Mouse (Mus musculus) heart, embryonic 11.5 days (tissue): Measurements from ENCODE around the gene Skap1. TPM values are rescaled to one million over a fixed set of nuclear protein-coding genes. Genes with fewer than 3 reads are reported as not detected.

ENCODE experiments used
- ATAC-seq: fragments of 200-750 bp; cut with Nextera tagmentation; replicated peaks from 2 replicates; pipeline ENCODE4 v1.8.0; 2017; ENCODE audit warnings: moderate library complexity; ENCODE audit not compliant: insufficient number of reproducible peaks, low FRiP score, low TSS enrichment
- H3K27ac ChIP-seq: fragments of 300-500 bp; sonication (generic); 2 replicates; pipeline ENCODE4 v1.5.1; 2014; ENCODE audit warnings: mild to moderate bottlenecking, low read depth, low read length
- H3K27me3 ChIP-seq: fragments of 300-500 bp; sonication (generic); 2 replicates; pipeline ENCODE4 v1.6.1; 2014; ENCODE audit warnings: mild to moderate bottlenecking, low read length, mixed read lengths; ENCODE audit not compliant: control insufficient read depth, insufficient read depth
- H3K36me3 ChIP-seq: fragments of 300-500 bp; sonication (generic); 2 replicates; pipeline ENCODE4 v1.6.1; 2014; ENCODE audit warnings: mild to moderate bottlenecking, low read length, moderate library complexity, mixed read lengths; ENCODE audit not compliant: control insufficient read depth, insufficient read depth
- H3K4me1 ChIP-seq: fragments of 300-500 bp; sonication (generic); 2 replicates; pipeline ENCODE4 v1.6.1; 2014; ENCODE audit warnings: low read length; ENCODE audit not compliant: control insufficient read depth, insufficient read depth
- H3K4me2 ChIP-seq: fragments of 300-500 bp; sonication (generic); 2 replicates; pipeline ENCODE4 v1.6.1; 2014; ENCODE audit warnings: mild to moderate bottlenecking, moderate library complexity
- H3K4me3 ChIP-seq: fragments of 300-500 bp; sonication (generic); 2 replicates; pipeline ENCODE4 v1.5.1; 2014; ENCODE audit warnings: low read depth, low read length
- H3K9ac ChIP-seq: fragments of 300-500 bp; sonication (generic); 2 replicates; pipeline ENCODE4 v1.6.1; 2014; ENCODE audit warnings: mild to moderate bottlenecking, low read depth, low read length, moderate library complexity
- H3K9me3 ChIP-seq: fragments of 300-500 bp; sonication (generic); replicated peaks from 2 replicates; pipeline ENCODE4 v1.6.1; 2016; ENCODE audit warnings: low read length; ENCODE audit not compliant: control insufficient read depth
- WGBS: fragments of 180-500 bp; shearing (Covaris S2); extraction: QIAGEN DNeasy Blood & Tissue Kit; methylation state at CpG from one replicate; pipeline ENCODE4 v1.1.7; 2014; ENCODE audit not compliant: insufficient replicate concordance; 5-methylcytosine and 5-hydroxymethylcytosine counted together
- polyA plus RNA-seq: library from polyadenylated mRNA; unstranded; fragments of >200 nt; fragmentation: Nextera tagmentation; extraction: Ambion mirVana; gene quantifications from 2 replicates; pipeline ENCODE4 v1.2.1, GENCODE M21; 2014

Gene Skap1
- polyA plus RNA-seq, 1 experiment from 2014 or later = 0.46 TPM

DNA sequence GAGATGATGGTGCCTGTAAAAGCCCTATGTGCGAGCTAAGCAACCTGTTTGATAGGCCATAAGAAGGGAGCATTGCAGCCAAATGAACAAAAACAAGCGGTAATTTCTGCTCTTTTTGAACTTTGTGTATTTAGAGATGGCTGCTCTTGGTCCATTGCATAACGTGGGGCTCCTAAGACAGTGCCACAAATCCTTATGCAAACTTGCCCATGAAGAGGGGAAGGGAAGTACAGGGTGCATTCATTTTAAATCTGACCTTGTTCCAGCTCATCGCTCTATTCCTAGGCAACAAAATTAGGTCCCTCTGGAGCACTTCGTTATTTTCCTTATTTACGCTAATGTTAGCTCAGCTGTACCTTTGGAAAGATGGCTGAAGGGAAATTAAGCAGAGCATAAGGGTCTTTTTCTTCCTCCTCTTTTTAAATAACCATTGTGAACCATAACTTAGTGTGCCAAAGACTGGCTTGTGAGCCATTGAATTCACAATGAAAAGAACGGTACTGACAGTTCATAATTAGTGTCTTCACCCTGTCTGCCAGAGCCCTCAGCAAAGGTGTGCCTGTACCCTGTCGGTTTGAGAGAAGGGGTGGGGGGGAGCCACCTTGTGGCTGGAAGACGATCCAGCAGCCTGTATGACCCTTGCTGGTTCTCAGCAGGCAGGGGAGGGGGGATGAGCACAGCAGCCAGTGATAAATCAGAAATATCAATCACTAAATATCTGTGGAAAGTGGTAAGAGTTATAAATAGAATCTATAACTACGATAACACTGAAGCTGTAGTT lies 117.4 kb downstream of the Skap1 start:
- Histone ChIP-seq H3K36me3 (no peaks in the 10 kb centered on the region), H3K9me3 (no peaks in the 10 kb centered on the region), H3K4me2 (no peak overlapping the region), H3K4me1 (no peaks in the 10 kb centered on the region), H3K9ac (no peak overlapping the region), H3K27me3 (peaks cover 11% of the 10 kb centered on the region; the same call in 1 of the 2 replicates), H3K4me3 (no peak overlapping the region), H3K27ac (no peak overlapping the region)
- ATAC-seq = no peak
- WGBS = 46% methylated on average over 10 of the region's 10 CpGs

DNA sequence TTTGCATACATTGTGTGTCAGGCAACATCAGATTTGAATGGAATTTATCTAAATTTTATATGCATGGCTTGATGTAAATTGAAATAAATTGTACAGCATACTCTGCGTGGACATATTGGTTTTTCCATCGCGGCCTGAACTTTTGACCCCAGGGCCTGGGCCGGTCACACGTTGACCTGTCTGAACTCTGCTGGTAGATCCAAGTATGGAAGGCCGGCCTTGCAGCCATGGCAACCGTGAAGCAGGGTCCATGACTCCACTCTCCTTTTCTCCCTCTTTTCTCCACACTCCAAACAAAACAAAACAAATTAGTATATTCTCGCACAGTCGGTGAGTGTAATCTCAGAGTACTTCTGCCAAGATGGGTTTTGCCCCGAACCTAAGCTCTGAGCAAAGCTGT lies 118.2 kb downstream of the Skap1 start:
- Histone ChIP-seq H3K4me3 (no peak overlapping the region), H3K9ac (no peak overlapping the region), H3K36me3 (no peaks in the 10 kb centered on the region), H3K27me3 (peaks cover 11% of the 10 kb centered on the region; the same call in 1 of the 2 replicates), H3K9me3 (no peaks in the 10 kb centered on the region), H3K4me1 (no peaks in the 10 kb centered on the region), H3K27ac (no peak overlapping the region), H3K4me2 (no peak overlapping the region)
- 50% methylated on average over 10 of the region's 10 CpGs for WGBS
- no peak for ATAC-seq

DNA sequence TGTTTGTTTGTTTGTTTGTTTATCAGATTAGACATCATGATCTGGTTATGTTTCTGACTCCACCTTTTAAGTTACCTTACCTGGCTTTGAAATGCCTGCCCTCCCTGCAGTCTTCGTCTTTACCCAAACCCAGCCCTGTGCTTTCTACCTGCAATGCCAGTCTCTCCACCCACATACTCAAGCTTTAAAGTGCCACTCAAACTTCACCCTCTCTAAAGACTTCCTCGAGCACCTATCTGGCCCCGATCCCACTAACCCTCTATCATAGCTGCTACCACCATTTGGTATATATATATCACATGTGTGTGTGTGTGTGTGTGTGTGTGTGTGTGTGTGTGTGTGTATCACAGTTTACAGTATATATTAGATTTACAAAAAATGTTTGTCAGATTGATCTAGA lies 125.4 kb downstream of the Skap1 start:
- 75% methylated on average over 3 of the region's 3 CpGs for WGBS
- ATAC-seq = no peak

DNA sequence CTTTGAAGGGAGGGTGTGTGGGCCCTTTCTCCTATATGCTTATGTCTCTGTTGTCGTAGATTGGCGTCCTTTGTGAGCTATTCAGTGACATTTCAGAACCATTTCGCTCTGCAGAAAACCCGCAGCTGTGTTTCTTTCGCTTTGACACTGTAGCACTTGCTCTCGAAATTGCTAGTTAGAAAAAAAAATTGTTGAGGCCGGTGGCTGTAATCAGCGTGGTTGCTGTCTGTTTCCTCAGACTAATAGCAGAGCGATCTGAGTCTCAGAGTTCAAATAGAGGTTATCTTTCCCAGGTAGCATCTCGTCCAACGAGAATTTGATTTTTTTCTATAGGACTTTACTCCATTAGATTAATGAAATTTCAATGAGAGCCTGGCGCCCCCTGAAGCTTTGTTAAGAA lies 131.5 kb downstream of the Skap1 start:
- ATAC-seq = no peak
- Histone ChIP-seq H3K36me3 (no peaks in the 10 kb centered on the region), H3K27ac (no peak overlapping the region), H3K27me3 (peaks cover 4% of the 10 kb centered on the region; the same call in 1 of the 2 replicates), H3K4me3 (no peak overlapping the region), H3K9ac (no peak overlapping the region), H3K9me3 (no peaks in the 10 kb centered on the region), H3K4me2 (peak overlapping the region; percentile 38), H3K4me1 (no peaks in the 10 kb centered on the region)
- WGBS = 32% methylated on average over 12 of the region's 12 CpGs

More for the DNA sequence above, 125.4 kb downstream of the Skap1 start:
- Histone ChIP-seq H3K4me2 (no peak overlapping the region), H3K4me1 (no peaks in the 10 kb centered on the region), H3K36me3 (no peaks in the 10 kb centered on the region), H3K4me3 (no peak overlapping the region), H3K9me3 (no peaks in the 10 kb centered on the region), H3K9ac (no peak overlapping the region), H3K27ac (no peak overlapping the region), H3K27me3 (no peaks in the 10 kb centered on the region)

DNA sequence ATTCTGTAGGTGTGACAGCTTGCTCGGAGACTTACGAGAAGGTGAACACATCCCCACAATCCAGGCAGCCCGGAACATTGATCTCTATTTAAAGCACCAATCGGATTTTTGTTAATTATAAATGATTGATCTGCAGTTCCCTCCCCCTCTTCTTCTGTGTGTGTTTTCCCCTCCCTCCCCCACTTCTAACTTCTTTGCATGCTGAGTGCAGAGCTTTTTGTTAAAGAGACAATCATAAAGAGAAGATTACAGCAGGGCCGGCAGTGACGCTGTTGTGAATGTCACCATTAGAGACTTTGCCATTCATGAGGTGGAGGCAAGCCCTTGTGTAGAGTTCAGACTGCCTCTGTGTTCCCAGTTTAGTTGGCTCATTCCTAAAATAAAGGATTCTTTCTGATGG lies 131.9 kb downstream of the Skap1 start:
- Histone ChIP-seq H3K4me1 (no peaks in the 10 kb centered on the region), H3K27me3 (peaks cover 4% of the 10 kb centered on the region; the same call in 1 of the 2 replicates), H3K36me3 (no peaks in the 10 kb centered on the region), H3K9me3 (no peaks in the 10 kb centered on the region), H3K4me2 (peak overlapping the region; percentile 38), H3K4me3 (no peak overlapping the region), H3K27ac (no peak overlapping the region), H3K9ac (no peak overlapping the region)
- 28% methylated on average over 6 of the region's 6 CpGs for WGBS
- ATAC-seq = no peak

DNA sequence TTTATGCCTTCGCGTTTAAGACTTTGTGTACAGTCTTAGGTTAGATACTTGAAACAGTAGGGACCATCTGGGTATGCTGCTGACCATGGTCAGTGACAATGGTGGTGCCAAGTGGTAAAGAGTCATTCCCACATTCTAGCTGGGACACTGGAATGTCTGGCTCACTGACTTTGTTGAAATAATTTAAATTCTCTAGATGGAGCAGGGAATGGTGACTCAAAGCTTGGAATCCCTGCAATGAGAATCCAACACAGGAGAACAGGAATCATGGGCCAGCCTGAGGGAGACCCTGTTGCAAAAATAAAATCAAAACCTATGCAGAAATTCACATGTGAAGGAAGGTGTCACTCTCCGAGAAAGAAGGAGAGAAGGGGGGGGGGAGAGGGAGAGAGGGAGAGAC lies 138.4 kb downstream of the Skap1 start:
- H3K9me3 ChIP-seq = no peaks in the 10 kb centered on the region
- no peak overlapping the region for H3K4me2 ChIP-seq
- H3K27me3 ChIP-seq = peaks cover 8% of the 10 kb centered on the region
- no peak overlapping the region for H3K4me3 ChIP-seq
- H3K36me3 ChIP-seq = no peaks in the 10 kb centered on the region
- H3K4me1 ChIP-seq = peaks cover 15% of the 10 kb centered on the region
- no peak overlapping the region for H3K9ac ChIP-seq
- no peak overlapping the region for H3K27ac ChIP-seq
- no peak for ATAC-seq
- 62% methylated on average over 3 of the region's 3 CpGs for WGBS

DNA sequence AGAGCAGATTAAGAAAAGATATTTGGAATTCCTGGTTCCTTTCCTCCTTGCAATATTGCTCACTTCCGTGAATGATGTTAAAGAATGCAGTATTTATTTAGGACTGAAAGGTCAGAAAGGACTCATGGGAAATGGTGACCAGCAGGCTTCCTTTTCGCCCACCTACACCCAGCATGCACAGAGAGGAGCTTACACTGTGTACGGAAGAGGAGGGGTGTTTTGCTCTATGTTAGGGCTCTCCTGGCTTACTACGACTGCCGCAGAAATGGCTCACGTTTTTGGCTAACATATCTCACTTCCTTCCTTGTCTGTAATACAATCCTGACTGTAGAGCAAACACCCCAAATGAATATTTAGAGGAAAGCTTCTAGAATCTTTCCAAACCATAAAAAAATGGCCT lies 139.9 kb downstream of the Skap1 start:
- H3K9me3 ChIP-seq = no peaks in the 10 kb centered on the region
- H3K4me2 ChIP-seq = no peak overlapping the region; the same call in 1 of the 2 replicates
- peak overlapping the region; percentile 22; the same call in 1 of the 2 replicates for H3K27ac ChIP-seq
- H3K27me3 ChIP-seq = peaks cover 8% of the 10 kb centered on the region
- no peak overlapping the region for H3K4me3 ChIP-seq
- no peak for ATAC-seq
- WGBS = 30% methylated on average over 6 of the region's 6 CpGs
- no peaks in the 10 kb centered on the region for H3K36me3 ChIP-seq
- peaks cover 15% of the 10 kb centered on the region for H3K4me1 ChIP-seq
- no peak overlapping the region for H3K9ac ChIP-seq

DNA sequence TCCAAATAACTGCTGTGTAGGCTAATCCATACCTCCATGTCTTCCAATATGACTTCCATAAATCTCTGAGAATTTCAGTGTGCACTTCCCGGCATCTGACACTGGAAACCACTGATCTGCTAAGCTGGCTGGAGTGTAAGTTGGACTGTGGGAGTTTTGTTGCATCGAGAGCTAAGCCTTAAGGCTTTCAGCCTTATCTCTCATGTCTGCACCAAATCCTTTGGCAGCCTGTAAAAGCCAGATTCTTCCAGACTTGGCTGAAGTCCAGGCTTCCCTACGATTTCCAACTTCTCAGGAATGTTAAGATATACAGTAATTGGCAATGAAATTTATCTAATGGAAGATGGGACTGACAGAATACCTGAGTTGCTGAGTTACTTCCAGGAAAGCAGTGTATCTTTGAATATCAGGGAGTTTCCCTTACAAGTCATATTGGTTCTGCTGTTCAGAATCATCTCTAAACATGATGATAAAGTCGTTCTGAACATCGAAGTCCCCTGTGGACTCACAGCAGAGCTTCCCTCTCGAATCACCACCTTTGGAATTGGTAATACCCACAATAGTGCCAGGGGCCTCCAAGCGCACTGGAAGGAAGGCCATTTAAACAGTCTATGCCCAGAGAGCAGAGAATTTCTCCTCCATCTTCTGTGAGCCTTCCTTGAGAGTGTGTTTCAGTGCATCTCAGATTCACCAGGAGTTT lies 140.5 kb downstream of the Skap1 start:
- H3K27ac ChIP-seq = peak overlapping the region; percentile 22; the same call in 1 of the 2 replicates
- no peak overlapping the region for H3K9ac ChIP-seq
- no peak overlapping the region; the same call in 1 of the 2 replicates for H3K4me2 ChIP-seq
- no peaks in the 10 kb centered on the region for H3K9me3 ChIP-seq
- H3K4me3 ChIP-seq = no peak overlapping the region
- ATAC-seq = no peak
- peaks cover 8% of the 10 kb centered on the region for H3K27me3 ChIP-seq
- H3K36me3 ChIP-seq = no peaks in the 10 kb centered on the region
- WGBS = 25% methylated on average over 7 of the region's 7 CpGs
- H3K4me1 ChIP-seq = peaks cover 15% of the 10 kb centered on the region
